In the genomic region with DNA sequence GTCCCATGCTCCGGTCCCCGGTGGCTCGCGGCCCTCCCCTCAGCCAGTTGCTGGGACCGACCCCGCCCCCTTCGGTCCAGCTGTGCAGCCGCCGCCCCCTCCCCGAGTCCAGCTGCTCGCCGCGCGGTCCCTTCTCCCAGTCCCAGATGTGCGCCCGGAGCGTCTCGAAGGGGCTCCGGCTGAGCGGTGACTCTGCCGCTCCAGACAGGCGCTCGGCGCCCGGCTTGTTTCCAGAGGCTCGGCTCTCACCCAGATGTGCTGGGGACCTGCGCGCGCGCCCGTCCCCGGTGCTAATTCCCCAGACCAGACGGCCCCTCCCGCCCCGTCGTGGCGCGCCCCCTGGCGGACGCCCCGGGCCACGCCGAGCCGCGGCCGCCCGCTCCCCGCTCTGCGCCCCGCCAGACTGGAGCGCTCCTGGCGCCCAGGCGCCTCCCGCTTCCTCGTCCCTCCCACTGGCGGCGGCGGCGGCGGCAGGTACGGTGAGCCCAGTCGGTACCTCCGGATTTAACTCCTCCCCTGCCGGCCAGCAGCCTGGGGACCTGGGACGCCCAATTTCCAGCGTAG, we compare ENCODE assay signal across 8 mouse cellular contexts. TPM values are rescaled to one million over a fixed set of nuclear protein-coding genes. Genes with fewer than 3 reads are reported as not detected.
DNase-seq lines count a peak whose midpoint lies in the region; ATAC-seq lines count a peak whose summit lies in the region.

Gene Nxph3, minus strand, starts transcription at position 273 of the 564 bp plus-strand sequence.

- H3K27me3 ChIP-seq in forebrain, embryonic 16.5 days (replicated peaks; ENCODE audit: control insufficient read depth, insufficient read depth, low read length) = peaks cover 21% of the 10 kb centered on the region
- peaks cover 38% of the 10 kb centered on the region for H3K27me3 ChIP-seq in hindbrain, embryonic 11.5 days (ENCODE audit: control insufficient read depth, insufficient read depth, low read length)

- H3K36me3 ChIP-seq in forebrain, embryonic 16.5 days (ENCODE audit: control insufficient read depth, insufficient read depth) = no peaks in the 10 kb centered on the region
- no peaks in the 10 kb centered on the region for H3K36me3 ChIP-seq in hindbrain, embryonic 11.5 days (ENCODE audit: control insufficient read depth, insufficient read depth, low read length)

- H3K9ac ChIP-seq in forebrain, embryonic 16.5 days (replicated peaks; ENCODE audit: low read depth, low read length) = peak within 1 kb of the TSS; percentile 69
- peak within 1 kb of the TSS; percentile 54 for H3K9ac ChIP-seq in hindbrain, embryonic 11.5 days (ENCODE audit: low read depth, low read length)

- peak; percentile 32; the same call in 1 of the 2 replicates for ATAC-seq in cerebellum, adult (ENCODE audit: insufficient number of reproducible peaks, low FRiP score, low TSS enrichment)
- ATAC-seq in forebrain, embryonic 16.5 days = peak; percentile 39
- peak; percentile 39; the same call in 1 of the 2 replicates for ATAC-seq in hindbrain, embryonic 11.5 days (ENCODE audit: low FRiP score)
- peak; percentile 82 for ATAC-seq in megakaryocyte, adult 5-6 weeks (ENCODE audit: poor library complexity, severe bottlenecking)
- no peak for ATAC-seq in inflammation-experienced regulatory T-cells, adult 6 months

- H3K9me3 ChIP-seq in forebrain, embryonic 16.5 days (ENCODE audit: control insufficient read depth, low read length) = no peaks in the 10 kb centered on the region
- H3K9me3 ChIP-seq in hindbrain, embryonic 11.5 days (ENCODE audit: control insufficient read depth, low read length) = no peaks in the 10 kb centered on the region

- WGBS in forebrain, embryonic 16.5 days = 1% methylated on average over 55 of the region's 66 CpGs
- WGBS in hindbrain, embryonic 11.5 days = 1% methylated on average over 46 of the region's 66 CpGs

- H3K27ac ChIP-seq in forebrain, embryonic 16.5 days (ENCODE audit: low read length) = peak within 1 kb of the TSS; percentile 71
- H3K27ac ChIP-seq in hindbrain, embryonic 11.5 days (ENCODE audit: low read depth, low read length) = no peak within 1 kb of the TSS

- H3K4me1 ChIP-seq in forebrain, embryonic 16.5 days (replicated peaks; ENCODE audit: control insufficient read depth, insufficient read depth, low read length) = peaks cover 42% of the 10 kb centered on the region
- peaks cover 20% of the 10 kb centered on the region for H3K4me1 ChIP-seq in hindbrain, embryonic 11.5 days (replicated peaks; ENCODE audit: control insufficient read depth, insufficient read depth, low read length)

- peak; percentile 79 for DNase-seq in MN1 (ENCODE audit: low spot score)
- DNase-seq in hindbrain, embryonic 11.5 days (ENCODE audit: low spot score) = peak; percentile 79
- DNase-seq in left cerebral cortex, adult 8-10 months (ENCODE audit: low spot score in 2 of 2) = peak; percentile 37 to 52
- DNase-seq in right cerebral cortex, postnatal 4 days = peak; percentile 58

- H3K4me2 ChIP-seq in forebrain, embryonic 16.5 days (ENCODE audit: low read length) = peak within 1 kb of the TSS; percentile 89
- H3K4me2 ChIP-seq in hindbrain, embryonic 11.5 days (replicated peaks; ENCODE audit: low read depth, low read length) = peak within 1 kb of the TSS; percentile 97

- peak within 1 kb of the TSS; percentile 55 for H3K4me3 ChIP-seq in forebrain, embryonic 16.5 days (replicated peaks; ENCODE audit: low read length)
- H3K4me3 ChIP-seq in hindbrain, embryonic 11.5 days (ENCODE audit: low read depth, low read length) = peak within 1 kb of the TSS; percentile 51

RNA-seq across cellular contexts. Expression of gene Nxph3, which starts in this region (rescaled TPM):
- 7.5 and 7.6 TPM in 2 replicates for polyA plus RNA-seq in forebrain, embryonic 16.5 days (2015; fragmentation: Nextera tagmentation; extraction: Ambion mirVana)
- 0.22 and 0.69 TPM in 2 replicates for polyA plus RNA-seq in hindbrain, embryonic 11.5 days (2014; fragmentation: Nextera tagmentation; extraction: Ambion mirVana)
- 10 to 100 TPM; 26.5 to 33.0 (median 32.3) TPM for total RNA-seq in left cerebral cortex, adult 8-10 months (2022)
- not detected in 2 replicates for total RNA-seq in megakaryocyte, adult 5-6 weeks (2015)
- total RNA-seq in megakaryocyte, adult 5-6 weeks (2017) = not detected in 2 replicates
- not detected for polyA plus RNA-seq in inflammation-experienced regulatory T-cells, adult 6 months (2017; shearing (Covaris generic))

Comparison
In these comparisons a context has a peak if more than half of its experiments do, and no peak if none do; other contexts are left out.
1. RNA of gene Nxph3 (total RNA-seq): 26.5 to 33.0 TPM in left cerebral cortex, adult 8-10 months; not detected in megakaryocyte, adult 5-6 weeks; every median in the first group is over 10 times any median in the second.
2. Peak in DNase-seq, ATAC-seq, H3K4me3 ChIP-seq, H3K9ac ChIP-seq and H3K4me2 ChIP-seq in hindbrain, embryonic 11.5 days; RNA of the gene not detected or under 1 TPM.
3. Peak in ATAC-seq in megakaryocyte, adult 5-6 weeks; RNA of the gene not detected or under 1 TPM.
4. Peak in every context shown above with its lines, with median percentiles within 50 percentile points of each other: DNase-seq.